10 mouse cellular contexts compared by ENCODE assay signal in genomic region chr11:117263096-117263808, GRCm38 (mm10).
DNase-seq lines count a peak whose midpoint lies in the region; ATAC-seq and TF ChIP-seq lines count a peak whose summit lies in the region.
"Had no signal": no experiment of that assay in that cellular context is flagged by ENCODE, and none has a peak within 500 bp of the region (broad histone marks: within the 10 kb centered on the region; RNA-seq: fewer than 3 reads in every experiment).

No protein-coding gene starts in this region.

- no peaks in the 10 kb centered on the region for H3K9me3 ChIP-seq in embryonic facial prominence, embryonic 15.5 days (replicated peaks)
- H3K9me3 ChIP-seq in kidney, embryonic 14.5 days (ENCODE audit: control insufficient read depth, low read length), result no peaks in the 10 kb centered on the region
- no peaks in the 10 kb centered on the region for H3K9me3 ChIP-seq in midbrain, embryonic 14.5 days (ENCODE audit: control insufficient read depth, low read length)
- H3K9me3 ChIP-seq: neural tube, embryonic 12.5 days had no signal

- no peak for TF ChIP-seq CTCF in spleen, adult 2 months (IDR thresholded peaks at IDR 0.05; ENCODE audit: extremely low read depth, insufficient read depth, insufficient read length, insufficient replicate concordance)

- 0 out of 2 replicates have a peak overlapping the region, but pooled peaks have one; percentile 0 for H3K27ac ChIP-seq in spleen, adult 2 months (ENCODE audit: insufficient read depth, low read length)
- H3K27ac ChIP-seq in embryonic facial prominence, embryonic 15.5 days (replicated peaks), result peak overlapping the region; percentile 52; the same call in 1 of the 2 replicates
- H3K27ac ChIP-seq in kidney, embryonic 14.5 days (ENCODE audit: low read depth, low read length), result peak overlapping the region; percentile 8; the same call in 1 of the 2 replicates
- H3K27ac ChIP-seq in midbrain, embryonic 14.5 days (replicated peaks; ENCODE audit: low read depth, low read length), result no peak overlapping the region
- H3K27ac ChIP-seq: neural tube, embryonic 12.5 days had no signal

- no peak for ATAC-seq in embryonic facial prominence, embryonic 15.5 days (ENCODE audit: insufficient number of reproducible peaks, low FRiP score, low TSS enrichment, low read depth)
- no peak for ATAC-seq in kidney, embryonic 14.5 days (ENCODE audit: low FRiP score, low TSS enrichment)
- ATAC-seq in monocyte, adult 5-6 weeks (replicated peaks; ENCODE audit: insufficient number of reproducible peaks, low FRiP score, low TSS enrichment, poor library complexity, severe bottlenecking), result no peak
- ATAC-seq in midbrain, embryonic 14.5 days (ENCODE audit: low FRiP score, low TSS enrichment), result no peak
- ATAC-seq: activated CD4-positive, CD25-positive, alpha-beta regulatory T cell, adult 4 months; forebrain, embryonic 16.5 days had no signal

- no peaks in the 10 kb centered on the region for H3K36me3 ChIP-seq in spleen, adult 2 months (ENCODE audit: control insufficient read depth, insufficient read depth, low read length)
- no peaks in the 10 kb centered on the region for H3K36me3 ChIP-seq in embryonic facial prominence, embryonic 15.5 days
- no peaks in the 10 kb centered on the region for H3K36me3 ChIP-seq in kidney, embryonic 14.5 days (ENCODE audit: control insufficient read depth, insufficient read depth, low read length)
- H3K36me3 ChIP-seq in midbrain, embryonic 14.5 days (ENCODE audit: control insufficient read depth, insufficient read depth, low read length), result no peaks in the 10 kb centered on the region
- H3K36me3 ChIP-seq: neural tube, embryonic 12.5 days had no signal

- DNase-seq in spleen, adult 2 months (ENCODE audit: low read depth in 1 of 2, low spot score in 2 of 2), result no peak
- DNase-seq in spleen, adult 12 weeks (ENCODE audit: low spot score), result no peak
- no peak for DNase-seq in layer of hippocampus, postnatal 14 days (ENCODE audit: low spot score in 2 of 2)
- DNase-seq in midbrain, embryonic 14.5 days, result no peak

- H3K4me1 ChIP-seq in spleen, adult 2 months (ENCODE audit: control insufficient read depth, insufficient read depth, insufficient read length), result peaks cover 21% of the 10 kb centered on the region; the same call in 1 of the 2 replicates
- H3K4me1 ChIP-seq in embryonic facial prominence, embryonic 15.5 days, result peaks cover 64% of the 10 kb centered on the region
- H3K4me1 ChIP-seq in kidney, embryonic 14.5 days (ENCODE audit: control insufficient read depth, insufficient read depth, low read length), result peaks cover 29% of the 10 kb centered on the region
- peaks cover 26% of the 10 kb centered on the region for H3K4me1 ChIP-seq in midbrain, embryonic 14.5 days (ENCODE audit: control insufficient read depth, insufficient read depth, low read length)

- no peak overlapping the region for H3K9ac ChIP-seq in embryonic facial prominence, embryonic 15.5 days
- H3K9ac ChIP-seq in kidney, embryonic 14.5 days (ENCODE audit: low read depth, low read length), result no peak overlapping the region
- H3K9ac ChIP-seq in midbrain, embryonic 14.5 days (replicated peaks; ENCODE audit: low read length), result no peak overlapping the region
- H3K9ac ChIP-seq: neural tube, embryonic 12.5 days had no signal

- 52% methylated on average over 9 of the region's 9 CpGs for WGBS in spleen, adult 2 months
- WGBS in embryonic facial prominence, embryonic 15.5 days, result 49% methylated on average over 9 of the region's 9 CpGs
- WGBS in kidney, embryonic 14.5 days, result 39% methylated on average over 9 of the region's 9 CpGs
- WGBS in midbrain, embryonic 14.5 days, result 60% methylated on average over 9 of the region's 9 CpGs

- H3K27me3 ChIP-seq in spleen, adult 2 months (ENCODE audit: control insufficient read depth, insufficient read depth, low read length), result no peaks in the 10 kb centered on the region; the same call in 1 of the 2 replicates
- H3K27me3 ChIP-seq in embryonic facial prominence, embryonic 15.5 days, result no peaks in the 10 kb centered on the region
- no peaks in the 10 kb centered on the region for H3K27me3 ChIP-seq in kidney, embryonic 14.5 days (ENCODE audit: control insufficient read depth, insufficient read depth, low read length)
- no peaks in the 10 kb centered on the region for H3K27me3 ChIP-seq in midbrain, embryonic 14.5 days (ENCODE audit: control insufficient read depth, insufficient read depth, low read length)
- H3K27me3 ChIP-seq: neural tube, embryonic 12.5 days had no signal

- H3K4me2 ChIP-seq in embryonic facial prominence, embryonic 15.5 days (replicated peaks), result no peak overlapping the region
- H3K4me2 ChIP-seq in kidney, embryonic 14.5 days (replicated peaks; ENCODE audit: low read depth, low read length), result no peak overlapping the region
- H3K4me2 ChIP-seq in midbrain, embryonic 14.5 days (ENCODE audit: low read length), result no peak overlapping the region
- H3K4me2 ChIP-seq: neural tube, embryonic 12.5 days had no signal

- TF ChIP-seq POLR2A in spleen, adult 2 months (IDR thresholded peaks at IDR 0.05; ENCODE audit: low read depth, low read length), result no peak

- no peak overlapping the region for H3K4me3 ChIP-seq in spleen, adult 2 months (ENCODE audit: extremely low read depth, insufficient read depth, insufficient read length)
- no peak overlapping the region for H3K4me3 ChIP-seq in embryonic facial prominence, embryonic 15.5 days (replicated peaks)
- no peak overlapping the region for H3K4me3 ChIP-seq in kidney, embryonic 14.5 days (ENCODE audit: low read length)
- no peak overlapping the region for H3K4me3 ChIP-seq in midbrain, embryonic 14.5 days (replicated peaks; ENCODE audit: low read depth, low read length)
- H3K4me3 ChIP-seq: neural tube, embryonic 12.5 days had no signal
